Mouse (Mus musculus) liver, embryonic 14.5 days (tissue): Measurements from ENCODE around the gene Syk.

Source experiments
- CTCF ChIP-seq: IDR thresholded peaks from 2 replicates; pipeline ENCODE4 v1.5.1; 2016; ENCODE audit warnings: antibody characterized with exemption, low read depth, control low read depth
- EP300 ChIP-seq: IDR thresholded peaks from 2 replicates; pipeline ENCODE4 v1.6.1; 2016; ENCODE audit warnings: antibody characterized with exemption, low read depth

DNA sequence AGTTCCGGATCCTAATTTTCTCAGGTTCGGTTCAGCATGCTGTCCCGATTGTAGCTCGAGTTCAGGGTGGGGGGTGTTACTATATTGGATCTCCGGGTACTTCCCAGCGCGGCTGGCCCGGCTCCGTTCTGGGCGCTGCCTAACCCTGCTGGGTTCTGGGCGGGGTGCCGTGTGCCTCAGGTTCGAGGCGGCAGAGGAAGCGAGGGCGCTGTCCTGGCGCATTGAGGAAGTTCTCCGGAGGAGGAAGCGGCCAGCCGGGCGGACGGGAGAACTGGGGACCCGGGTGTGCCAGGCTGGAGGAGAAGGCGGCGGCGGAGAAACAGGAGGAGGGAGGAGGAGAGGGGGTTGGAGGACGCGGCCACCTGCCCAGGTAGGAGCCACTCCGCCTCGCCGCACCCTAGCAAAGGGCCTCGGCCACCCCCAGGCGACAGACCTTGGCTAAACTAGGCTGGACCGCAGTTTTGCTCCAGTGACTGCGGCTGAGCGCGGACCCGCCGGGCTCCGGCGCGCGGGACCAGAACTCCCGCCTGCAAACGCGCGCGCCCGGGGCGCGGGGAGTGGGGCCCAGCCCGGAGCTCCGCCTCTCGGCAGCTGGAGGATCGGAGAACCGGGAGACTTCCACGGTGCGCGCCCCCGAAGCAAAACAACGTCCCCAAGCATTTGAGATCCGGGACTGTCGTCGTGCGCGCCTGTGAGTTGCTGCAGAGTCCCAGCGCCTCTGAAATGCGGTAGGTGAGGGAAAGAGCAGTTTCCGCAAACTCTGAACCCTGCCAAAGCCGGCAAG is at the start of gene Syk:
- TF ChIP-seq CTCF (no peak), EP300 (no peak)
